Mouse (Mus musculus): ENCODE measurements around the gene Zfp280d.
A peak's percentile ranks its signal among the peaks of the same experiment; 100 is the strongest.
"Not testable (repeated sequence)": the region's sequence is repeated elsewhere in the genome, so short reads cannot be mapped to it uniquely, and the experiment has no call there.

Zfp280d gene

GRCm38 (mm10) chr9:72374074-72374473 lies 99.4 kb downstream of the Zfp280d start:
- no peak for DNase-seq (ENCODE audit: low read depth, low spot score)

- no peak for DNase-seq (ENCODE audit: low read depth, low spot score)
These were observed 100.3 kb downstream of the Zfp280d start for GRCm38 (mm10) chr9:72374996-72375395.

- no peak for DNase-seq (ENCODE audit: low read depth, low spot score)
These were observed 101.0 kb downstream of the Zfp280d start for GRCm38 (mm10) chr9:72375639-72376038.

- DNase-seq (ENCODE audit: low read depth, low spot score) = peak; percentile 26
These were observed 111.1 kb downstream of the Zfp280d start for GRCm38 (mm10) chr9:72385786-72386185.

- DNase-seq (ENCODE audit: low read depth, low spot score) = no peak
These were observed 114.3 kb downstream of the Zfp280d start for GRCm38 (mm10) chr9:72388934-72389333.

- DNase-seq (ENCODE audit: low read depth, low spot score) = peak; percentile 30
These were observed 114.9 kb downstream of the Zfp280d start for GRCm38 (mm10) chr9:72389431-72390002.

- peak; percentile 52 for DNase-seq (ENCODE audit: low read depth, low spot score)
These were observed 115.8 kb downstream of the Zfp280d start for GRCm38 (mm10) chr9:72390321-72391077.

- no peak for DNase-seq (ENCODE audit: low read depth, low spot score)
These were observed 118.0 kb downstream of the Zfp280d start for GRCm38 (mm10) chr9:72392686-72393085.

- no peak for DNase-seq (ENCODE audit: low read depth, low spot score)
These were observed 118.6 kb downstream of the Zfp280d start for GRCm38 (mm10) chr9:72393238-72393637.

- no peak for DNase-seq (ENCODE audit: low read depth, low spot score)
These were observed 119.2 kb downstream of the Zfp280d start for GRCm38 (mm10) chr9:72393869-72394341.

- DNase-seq (ENCODE audit: low read depth, low spot score) = peak; percentile 27
These were observed 125.5 kb downstream of the Zfp280d start for GRCm38 (mm10) chr9:72400121-72400520.

GRCm38 (mm10) chr9:72401769-72402168 lies 127.1 kb downstream of the Zfp280d start:
- DNase-seq (ENCODE audit: low read depth, low spot score) = not testable (repeated sequence)

- DNase-seq (ENCODE audit: low read depth, low spot score) = no peak
These were observed 128.8 kb downstream of the Zfp280d start for GRCm38 (mm10) chr9:72403421-72403820.

- no peak for DNase-seq (ENCODE audit: low read depth, low spot score)
These were observed 129.8 kb downstream of the Zfp280d start for GRCm38 (mm10) chr9:72404446-72404845.

- DNase-seq (ENCODE audit: low read depth, low spot score) = no peak
These were observed 130.3 kb downstream of the Zfp280d start for GRCm38 (mm10) chr9:72404934-72405333.

- no peak for DNase-seq (ENCODE audit: low read depth, low spot score)
These were observed 131.4 kb downstream of the Zfp280d start for GRCm38 (mm10) chr9:72405882-72406638.

- DNase-seq (ENCODE audit: low read depth, low spot score) = peak; percentile 70
These were observed 133.5 kb downstream of the Zfp280d start for GRCm38 (mm10) chr9:72408131-72408586.

GRCm38 (mm10) chr9:72409381-72410225 lies 134.9 kb downstream of the Zfp280d start:
- DNase-seq (ENCODE audit: low read depth, low spot score) = no peak

- no peak for DNase-seq (ENCODE audit: low read depth, low spot score)
These were observed 137.1 kb downstream of the Zfp280d start for GRCm38 (mm10) chr9:72411746-72412145.

Measured in CD4-positive helper T cell, adult 2 months (primary cell).